Mouse (Mus musculus) adipose tissue, adult 10 weeks (tissue): ENCODE results near the gene Olfr1098. TPM values are rescaled to one million over a fixed set of nuclear protein-coding genes. Genes with fewer than 3 reads are reported as not detected.

Experiments used
- polyA plus RNA-seq: library from polyadenylated mRNA; stranded (reverse); fragments of 350-450 nt; fragmentation: Illumina TruSeq; extraction: RNeasy Lipid Tissue Mini Kit (QIAGEN cat#74804); gene quantifications from one replicate; pipeline ENCODE4 v1.2.3, GENCODE M21; 2014; ENCODE audit warnings: low read depth, low replicate concordance

The Olfr1098 gene
- polyA plus RNA-seq, result not detected

DNA sequence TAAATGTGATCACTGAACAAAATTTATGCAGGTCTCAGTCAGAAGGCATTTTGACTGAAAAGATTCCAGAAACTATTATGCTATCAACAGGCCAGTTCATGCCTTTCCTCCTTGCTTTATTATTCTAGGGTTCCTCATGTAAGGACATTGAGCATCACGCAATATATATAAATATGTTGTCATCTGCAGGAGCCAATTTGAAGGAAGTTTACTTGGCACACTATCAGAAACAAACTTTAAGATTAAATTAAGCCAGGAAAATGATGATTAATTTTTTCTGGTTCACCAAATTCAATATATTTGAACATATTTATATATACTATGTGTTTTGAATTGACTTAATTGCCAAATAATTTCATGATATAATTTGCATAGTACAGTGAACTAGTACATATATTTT lies at the start of gene Olfr1098:
Gene Olfr1098 (minus strand): TSS at position 101 of the 400 bp plus-strand sequence.

DNA sequence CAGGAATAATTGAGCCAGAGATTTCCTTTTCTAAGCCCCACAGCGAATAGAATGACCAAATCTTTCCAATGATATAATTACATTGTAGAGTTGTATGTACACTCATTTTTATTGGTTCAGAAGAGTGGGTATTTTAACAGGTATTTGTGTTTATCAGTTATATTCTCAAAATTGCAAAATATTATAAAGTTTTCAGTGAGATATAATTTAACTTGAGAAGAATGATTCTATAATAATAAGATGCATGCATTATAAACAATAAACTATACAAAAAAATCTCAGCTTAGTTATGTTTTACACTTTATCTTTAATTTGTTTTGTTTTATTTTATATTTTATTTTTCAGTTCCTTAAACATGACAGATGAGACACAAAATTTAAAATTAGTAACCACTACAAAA lies 36.2 kb upstream of the Olfr1098 start, which contains the start of gene Olfr1099:
Gene Olfr1099 (minus strand): TSS at position 101 of the 400 bp plus-strand sequence.

DNA sequence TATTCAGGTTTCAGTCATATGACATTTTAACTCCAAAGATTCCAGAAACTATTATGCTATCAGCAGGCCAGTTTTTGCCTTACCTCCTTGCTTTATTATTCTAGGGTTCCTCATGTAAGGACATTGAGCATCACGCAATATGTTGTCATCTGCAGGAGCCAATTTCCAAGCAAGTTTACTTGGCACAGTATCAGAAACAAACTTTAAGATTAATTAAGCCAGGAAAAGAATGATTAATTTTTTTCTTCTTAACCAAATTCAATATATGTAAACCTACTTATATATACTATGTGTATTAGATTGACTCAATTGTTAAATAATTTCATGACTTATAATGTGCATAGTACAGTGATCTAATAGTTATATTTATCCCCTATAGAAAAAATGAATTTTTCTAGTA lies 32.2 kb downstream of the Olfr1098 start, which contains the start of gene Olfr1097:
Gene Olfr1097 (minus strand): TSS at position 101 of the 400 bp plus-strand sequence.

DNA sequence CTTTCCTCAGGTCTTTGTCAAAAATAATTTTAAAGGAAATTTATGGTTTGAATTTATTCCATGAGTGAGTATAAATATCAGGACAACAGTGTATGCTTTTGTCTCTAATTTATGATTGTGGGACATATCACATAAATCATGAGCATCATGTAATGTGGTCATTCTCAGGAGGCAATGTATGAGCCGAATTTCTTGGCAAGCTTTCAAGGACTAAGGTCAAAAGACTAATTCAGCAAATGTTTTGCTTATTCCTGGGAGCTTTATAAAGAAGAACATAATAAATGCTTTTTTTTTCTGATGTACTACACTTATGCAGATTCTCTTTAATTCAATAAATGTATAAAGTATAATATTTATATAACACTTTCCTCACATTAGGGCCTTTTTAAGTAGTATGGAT lies 49.6 kb downstream of the Olfr1098 start, which contains the start of gene Gm13723:
Gene Gm13723 (minus strand): TSS at position 101 of the 400 bp plus-strand sequence.

Other genes with a start within 250 kb of the Olfr1098 start
- not detected for gene Olfr1086, start 244.5 kb downstream of the Olfr1098 start, polyA plus RNA-seq
- not detected for gene Olfr1087, start 226.2 kb downstream of the Olfr1098 start, polyA plus RNA-seq
- gene Olfr1089, start 190.8 kb downstream of the Olfr1098 start, polyA plus RNA-seq, result not detected
- gene Olfr1090, start 165.6 kb downstream of the Olfr1098 start, polyA plus RNA-seq, result not detected
- gene Olfr1093, start 142.1 kb downstream of the Olfr1098 start, polyA plus RNA-seq, result not detected
- gene Olfr141, start 114.5 kb downstream of the Olfr1098 start, polyA plus RNA-seq, result not detected
- gene Olfr1094, start 99.9 kb downstream of the Olfr1098 start, polyA plus RNA-seq, result not detected
- gene Olfr1095, start 72.8 kb downstream of the Olfr1098 start, polyA plus RNA-seq, result not detected
- not detected for gene Gm13723, start 49.7 kb downstream of the Olfr1098 start, polyA plus RNA-seq
- gene Olfr1097, start 32.3 kb downstream of the Olfr1098 start, polyA plus RNA-seq, result not detected
- not detected for gene Olfr1099, start 36.1 kb upstream of the Olfr1098 start, polyA plus RNA-seq
- not detected for gene Olfr1100, start 55.4 kb upstream of the Olfr1098 start, polyA plus RNA-seq
- not detected for gene Olfr1101, start 66.7 kb upstream of the Olfr1098 start, polyA plus RNA-seq
- gene Olfr1102, start 73.9 kb upstream of the Olfr1098 start, polyA plus RNA-seq, result not detected
- not detected for gene Olfr1104, start 102.5 kb upstream of the Olfr1098 start, polyA plus RNA-seq
- not detected for gene Olfr1105, start 112.0 kb upstream of the Olfr1098 start, polyA plus RNA-seq
- not detected for gene Olfr1106, start 127.7 kb upstream of the Olfr1098 start, polyA plus RNA-seq
- gene Olfr1107, start 151.3 kb upstream of the Olfr1098 start, polyA plus RNA-seq, result not detected
- not detected for gene Olfr1109, start 171.5 kb upstream of the Olfr1098 start, polyA plus RNA-seq
- gene Olfr259, start 190.0 kb upstream of the Olfr1098 start, polyA plus RNA-seq, result not detected
- gene Olfr1110, start 215.8 kb upstream of the Olfr1098 start, polyA plus RNA-seq, result not detected
- gene Olfr1111, start 228.1 kb upstream of the Olfr1098 start, polyA plus RNA-seq, result not detected